Mouse (Mus musculus) urinary bladder, postnatal 0 days (tissue): ENCODE results near the gene S100a2. TPM values are rescaled to one million over a fixed set of nuclear protein-coding genes. Genes with fewer than 3 reads are reported as not detected.

Experiments used
- polyA plus RNA-seq: library from polyadenylated mRNA; unstranded; fragments of >200 nt; fragmentation: Nextera tagmentation; extraction: Ambion mirVana; gene quantifications from 2 replicates; pipeline ENCODE4 v1.2.1, GENCODE M21; 2015

S100a2 gene
- 0.88 TPM in 1 of 2 replicates, not detected in the other for polyA plus RNA-seq

DNA sequence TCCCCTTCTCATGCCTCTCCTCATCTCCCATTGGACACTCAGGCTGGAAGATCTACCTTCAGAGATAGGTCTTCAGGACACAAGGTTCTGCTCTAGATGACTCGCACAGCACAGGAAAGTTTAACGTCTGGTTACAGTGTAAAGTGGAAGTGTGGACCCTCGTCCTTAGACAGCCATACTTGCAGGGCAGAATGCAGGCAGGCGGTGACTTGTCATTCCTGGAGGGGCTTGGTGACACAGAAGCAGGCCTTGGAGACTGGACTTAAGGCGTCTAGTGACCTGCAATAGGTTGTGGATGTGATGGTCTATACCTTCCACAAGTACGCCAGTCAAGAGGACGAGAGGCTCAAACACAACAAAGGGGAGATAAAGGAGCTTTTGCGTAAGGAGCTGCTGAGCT lies at the start of gene S100a2:
TSS of gene S100a2 (plus strand) at position 301 of the 400 bp plus-strand sequence.

DNA sequence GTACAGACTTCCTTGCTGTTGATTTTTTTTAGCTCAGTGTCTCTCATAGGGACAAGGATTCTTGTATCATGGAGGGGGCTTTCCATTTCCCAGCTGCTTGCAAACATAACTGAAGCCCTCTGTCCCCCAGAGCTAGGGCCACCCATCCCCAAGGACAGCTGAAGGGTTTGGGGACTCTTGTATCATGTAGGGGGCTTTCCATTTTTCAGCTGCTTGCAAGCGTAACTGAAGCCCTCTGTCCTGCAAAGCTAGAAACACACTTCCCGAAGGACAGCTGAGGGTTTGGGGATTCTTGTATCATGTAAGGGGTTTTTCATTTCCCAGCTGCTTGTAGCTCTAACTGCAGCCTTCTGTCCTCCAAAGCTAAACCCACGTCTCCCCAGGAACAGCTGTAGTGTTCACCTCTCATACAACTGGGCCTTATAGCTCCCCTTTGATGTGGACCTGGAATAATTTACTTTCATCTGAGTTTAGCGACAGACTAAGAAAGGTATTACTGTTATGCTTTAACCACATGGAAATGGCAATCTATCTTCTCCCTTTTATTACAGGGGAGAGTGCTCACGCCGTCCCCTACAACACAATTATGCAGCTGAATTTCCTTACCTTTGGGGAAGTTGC lies 29.9 kb upstream of the S100a2 start, which contains the start of gene S100a3:
TSS of gene S100a3 (plus strand) at position 571 of the 621 bp plus-strand sequence.

DNA sequence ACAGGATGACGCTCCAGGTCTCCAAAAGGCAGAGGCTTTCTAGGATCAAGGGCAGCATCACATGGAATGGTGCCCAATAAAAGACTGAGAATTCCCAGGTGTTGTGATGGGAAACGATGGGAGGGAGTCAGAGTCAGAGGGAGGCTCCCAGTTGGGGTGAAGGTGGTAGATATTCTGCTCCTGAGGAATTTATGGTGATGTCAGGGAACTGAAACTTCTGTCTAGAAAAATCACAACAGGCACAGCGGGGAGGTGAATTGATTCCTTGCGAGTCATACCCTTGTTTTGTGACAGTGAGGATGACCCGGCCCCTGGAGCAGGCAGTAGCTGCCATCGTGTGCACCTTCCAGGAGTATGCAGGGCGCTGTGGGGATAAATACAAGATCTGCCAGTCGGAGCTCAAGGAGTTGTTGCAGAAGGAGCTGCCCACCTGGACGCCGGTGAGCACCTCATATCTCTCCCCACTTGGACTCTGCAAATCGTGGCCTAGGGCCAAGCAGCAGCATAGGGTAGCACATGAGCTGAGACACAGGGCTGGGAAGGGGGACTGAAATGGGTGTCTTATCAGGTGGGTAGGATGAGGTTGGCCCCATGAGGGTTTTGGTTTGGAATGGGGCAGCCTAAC lies 11.6 kb downstream of the S100a2 start, which contains the start of gene Gm42674:
TSS of gene Gm42674 (plus strand) at position 419 of the 625 bp plus-strand sequence.

DNA sequence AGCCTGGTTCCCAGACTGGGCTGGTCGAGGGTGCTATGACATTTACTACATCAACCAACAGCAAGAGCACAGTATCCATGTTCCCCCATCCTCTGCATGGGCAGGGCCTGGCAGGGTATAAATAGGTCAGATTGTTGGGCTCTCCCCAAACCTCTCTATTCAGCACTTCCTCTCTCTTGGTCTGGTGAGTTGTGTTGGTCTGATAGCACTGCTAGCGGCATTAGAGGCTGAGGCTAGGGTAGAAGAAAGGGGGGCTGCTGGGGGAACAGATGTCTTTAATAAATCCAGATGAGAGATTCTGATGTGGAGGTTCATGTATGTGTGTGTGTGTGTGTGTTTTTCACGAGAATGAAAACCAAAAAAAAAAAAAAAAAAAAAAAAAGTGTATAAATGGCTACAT lies 13.6 kb downstream of the S100a2 start, which contains the start of gene S100a4:
TSS of gene S100a4 (plus strand) at position 149 of the 400 bp plus-strand sequence.

DNA sequence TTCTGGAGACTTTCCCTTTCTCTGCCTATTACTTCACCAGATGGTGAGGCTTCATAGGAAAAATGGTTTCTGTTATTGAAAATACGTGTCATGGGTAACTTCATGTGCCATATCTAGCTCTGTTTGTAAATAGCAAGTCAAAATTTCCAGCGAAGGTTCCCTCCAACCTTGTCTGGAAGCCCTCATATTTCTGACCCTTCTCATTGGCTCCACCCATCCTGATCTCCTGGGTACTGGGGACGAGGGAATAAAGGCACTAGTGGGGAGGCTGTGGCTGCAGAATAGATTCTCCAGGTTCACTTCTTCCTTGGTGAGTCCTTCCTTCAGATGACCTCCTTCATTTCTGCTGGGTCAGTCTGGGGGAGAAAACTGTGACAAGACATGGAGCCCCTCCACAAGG lies 18.2 kb downstream of the S100a2 start, which contains the start of gene S100a5:
TSS of gene S100a5 (plus strand) at position 301 of the 400 bp plus-strand sequence.

DNA sequence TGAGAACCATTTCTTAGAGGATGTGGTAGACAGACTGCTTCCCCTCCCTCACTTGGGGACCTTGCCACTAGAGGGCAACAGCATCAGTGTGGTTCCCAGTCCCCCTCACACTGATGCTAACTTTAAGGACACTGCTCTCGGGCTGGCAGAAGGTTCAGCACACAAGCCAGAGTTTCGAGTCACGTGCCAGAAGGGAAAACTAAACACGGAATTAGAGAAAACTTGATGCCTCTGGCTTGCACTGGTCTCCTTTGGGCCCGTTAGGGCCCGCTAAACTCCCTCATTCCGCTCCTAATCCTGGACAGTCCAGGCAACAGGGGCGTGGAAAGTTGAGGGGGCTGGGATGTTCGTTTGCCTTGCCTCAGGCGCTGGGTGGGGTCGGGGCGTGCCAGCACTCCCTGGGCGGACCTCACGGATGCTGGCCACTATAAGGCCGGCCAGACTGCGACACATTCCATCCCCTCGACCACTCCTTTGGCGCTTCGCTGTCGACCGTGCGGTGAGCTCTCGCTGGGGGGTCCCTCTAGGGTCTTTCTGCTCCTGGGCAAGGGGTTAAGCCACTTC lies 22.8 kb downstream of the S100a2 start, which contains the start of gene S100a6:
TSS of gene S100a6 (plus strand) at position 155 of the 564 bp plus-strand sequence.

Other genes with a start within 250 kb of the S100a2 start
- 6.9 and 8.3 TPM in 2 replicates for gene Slc27a3, start 200.3 kb upstream of the S100a2 start, polyA plus RNA-seq
- gene Ints3, start 156.6 kb upstream of the S100a2 start, polyA plus RNA-seq = 9.2 and 9.7 TPM in 2 replicates
- gene Npr1, start 124.4 kb upstream of the S100a2 start, polyA plus RNA-seq = 3.0 and 4.5 TPM in 2 replicates
- 59.7 and 65.9 TPM in 2 replicates for gene Ilf2, start 114.1 kb upstream of the S100a2 start, polyA plus RNA-seq
- 91.6 and 102 TPM in 2 replicates for gene Snapin, start 99.2 kb upstream of the S100a2 start, polyA plus RNA-seq
- 81.7 and 90.6 TPM in 2 replicates for gene Chtop, start 80.7 kb upstream of the S100a2 start, polyA plus RNA-seq
- 796 and 865 TPM in 2 replicates for gene S100a1, start 75.9 kb upstream of the S100a2 start, polyA plus RNA-seq
- gene S100a13, start 75.8 kb upstream of the S100a2 start, polyA plus RNA-seq = 82.3 and 90.7 TPM in 2 replicates
- 161 and 184 TPM in 2 replicates for gene S100a14, start 63.4 kb upstream of the S100a2 start, polyA plus RNA-seq
- 293 and 298 TPM in 2 replicates for gene S100a16, start 53.0 kb upstream of the S100a2 start, polyA plus RNA-seq
- gene S100a3, start 29.7 kb upstream of the S100a2 start, polyA plus RNA-seq = 2.5 and 2.6 TPM in 2 replicates
- gene Gm42674, start 11.7 kb downstream of the S100a2 start, polyA plus RNA-seq = not detected in 2 replicates
- gene S100a4, start 13.5 kb downstream of the S100a2 start, polyA plus RNA-seq = 45.1 and 83.2 TPM in 2 replicates
- 1.4 and 1.6 TPM in 2 replicates for gene S100a5, start 18.3 kb downstream of the S100a2 start, polyA plus RNA-seq
- 4,303 and 4,617 TPM in 2 replicates for gene S100a6, start 22.6 kb downstream of the S100a2 start, polyA plus RNA-seq
- 0.12 and 0.25 TPM in 2 replicates for gene S100a7a, start 63.8 kb downstream of the S100a2 start, polyA plus RNA-seq
- gene S100a8, start 78.7 kb downstream of the S100a2 start, polyA plus RNA-seq = 21.3 and 232 TPM in 2 replicates
- 10.1 and 121 TPM in 2 replicates for gene S100a9, start 105.5 kb downstream of the S100a2 start, polyA plus RNA-seq
- gene Pglyrp4, start 136.7 kb downstream of the S100a2 start, polyA plus RNA-seq = not detected in 2 replicates
- gene Gm5849, start 187.6 kb downstream of the S100a2 start, polyA plus RNA-seq = not detected in 2 replicates